Mouse (Mus musculus) intestine, embryonic 14.5 days (tissue): Measurements from ENCODE around the gene Zfpl1. TPM values are rescaled to one million over a fixed set of nuclear protein-coding genes. Genes with fewer than 3 reads are reported as not detected.

Experiments
- ATAC-seq: fragments of 200-750 bp; cut with Nextera tagmentation; replicated peaks from 2 replicates; pipeline ENCODE4 v1.8.0; 2017; ENCODE audit warnings: low read depth, moderate number of reproducible peaks, moderate TSS enrichment, moderate library complexity; ENCODE audit not compliant: low FRiP score, low TSS enrichment
- DNase-seq: peaks from one replicate; pipeline ENCODE4 v3.0.0-alpha.2; 2018; ENCODE audit warnings: low spot score
- H3K27ac ChIP-seq: fragments of 300-500 bp; sonication (generic); 2 replicates; pipeline ENCODE4 v1.5.1; 2014; ENCODE audit warnings: low read depth, mild to moderate bottlenecking, control low read depth
- H3K27me3 ChIP-seq: fragments of 300-500 bp; sonication (generic); replicated peaks from 2 replicates; pipeline ENCODE4 v1.6.1; 2014; ENCODE audit warnings: low read length, control low read depth; ENCODE audit not compliant: control insufficient read depth, insufficient read depth
- H3K36me3 ChIP-seq: fragments of 300-500 bp; sonication (generic); 2 replicates; pipeline ENCODE4 v1.6.1; 2014; ENCODE audit warnings: low read length, control low read depth; ENCODE audit not compliant: control insufficient read depth, insufficient read depth
- H3K4me1 ChIP-seq: fragments of 300-500 bp; sonication (generic); replicated peaks from 2 replicates; pipeline ENCODE4 v1.6.1; 2014; ENCODE audit warnings: low read length, control low read depth, mixed read lengths; ENCODE audit not compliant: control insufficient read depth, insufficient read depth
- H3K4me2 ChIP-seq: fragments of 300-500 bp; sonication (generic); 2 replicates; pipeline ENCODE4 v1.6.1; 2014; ENCODE audit warnings: low read length
- H3K4me3 ChIP-seq: fragments of 300-500 bp; sonication (generic); 2 replicates; pipeline ENCODE4 v1.5.1; 2014; ENCODE audit warnings: low read depth, low read length, control low read depth, mixed read lengths
- H3K9ac ChIP-seq: fragments of 300-500 bp; sonication (generic); 2 replicates; pipeline ENCODE4 v1.6.1; 2014; ENCODE audit warnings: mild to moderate bottlenecking, low read length
- H3K9me3 ChIP-seq: fragments of 300-500 bp; sonication (generic); 2 replicates; pipeline ENCODE4 v1.6.1; 2016; ENCODE audit warnings: low read length, control low read depth; ENCODE audit not compliant: control insufficient read depth
- WGBS: fragments of 180-500 bp; shearing (Covaris S2); extraction: QIAGEN DNeasy Blood & Tissue Kit; methylation state at CpG from one replicate; pipeline ENCODE4 v1.1.7; 2014; 5-methylcytosine and 5-hydroxymethylcytosine counted together
- polyA plus RNA-seq: library from polyadenylated mRNA; unstranded; fragments of >200 nt; fragmentation: Nextera tagmentation; extraction: Ambion mirVana; gene quantifications from 2 replicates; pipeline ENCODE4 v1.2.1, GENCODE M21; 2014

Zfpl1 gene
- polyA plus RNA-seq, 1 experiment from 2014 or later = 70.9 TPM

GRCm38 (mm10) chr19:6057313-6058096 is 27.3 kb downstream of the Zfpl1 start, which contains the start of the genes Mrpl49 and Fau:
Gene Mrpl49, minus strand, starts transcription at chr19:6057785.
Gene Fau, plus strand, starts transcription at chr19:6057844.
- Histone ChIP-seq H3K4me2 (peak within 1 kb of the TSS; percentile 94), H3K4me3 (peak within 1 kb of the TSS; percentile 92), H3K36me3 (peaks cover 56% of the 10 kb centered on the region), H3K4me1 (peaks cover 24% of the 10 kb centered on the region), H3K9ac (peak within 1 kb of the TSS; percentile 90), H3K27ac (peak within 1 kb of the TSS; percentile 74), H3K9me3 (no peaks in the 10 kb centered on the region), H3K27me3 (no peaks in the 10 kb centered on the region)
- WGBS = under 1% methylated on average over 63 of the region's 63 CpGs
- DNase-seq (peak; percentile 97), ATAC-seq (peak; percentile 80)

GRCm38 (mm10) chr19:6056696-6057095 is 28.1 kb downstream of the Zfpl1 start:
- H3K27ac ChIP-seq = no peak overlapping the region
- 58% methylated on average over 4 of the region's 4 CpGs for WGBS
- peaks cover 16% of the 10 kb centered on the region for H3K4me1 ChIP-seq
- H3K9me3 ChIP-seq = no peaks in the 10 kb centered on the region
- peak overlapping the region; percentile 92 for H3K4me3 ChIP-seq
- no peaks in the 10 kb centered on the region for H3K27me3 ChIP-seq
- DNase-seq = no peak
- no peak for ATAC-seq
- H3K9ac ChIP-seq = peak overlapping the region; percentile 71
- peaks cover 64% of the 10 kb centered on the region for H3K36me3 ChIP-seq
- H3K4me2 ChIP-seq = peak overlapping the region; percentile 89

GRCm38 (mm10) chr19:6054296-6054695 is 30.5 kb downstream of the Zfpl1 start:
- H3K4me1 ChIP-seq = peaks cover 16% of the 10 kb centered on the region
- H3K4me2 ChIP-seq = no peak overlapping the region
- H3K9ac ChIP-seq = no peak overlapping the region
- no peak overlapping the region for H3K27ac ChIP-seq
- ATAC-seq (no peak), DNase-seq (no peak)
- peaks cover 81% of the 10 kb centered on the region for H3K36me3 ChIP-seq
- no peaks in the 10 kb centered on the region for H3K27me3 ChIP-seq
- no peak overlapping the region for H3K4me3 ChIP-seq
- 81% methylated on average over 5 of the region's 5 CpGs for WGBS
- H3K9me3 ChIP-seq = no peaks in the 10 kb centered on the region

- Histone ChIP-seq H3K4me2 (no peak overlapping the region), H3K27ac (no peak overlapping the region), H3K27me3 (no peaks in the 10 kb centered on the region), H3K9ac (no peak overlapping the region), H3K4me1 (peaks cover 17% of the 10 kb centered on the region), H3K4me3 (no peak overlapping the region), H3K9me3 (no peaks in the 10 kb centered on the region), H3K36me3 (peaks cover 82% of the 10 kb centered on the region)
- no peak for ATAC-seq
- WGBS = 82% methylated on average over 7 of the region's 7 CpGs
- DNase-seq = no peak
These were observed 32.2 kb downstream of the Zfpl1 start for GRCm38 (mm10) chr19:6052516-6052915.

GRCm38 (mm10) chr19:6048681-6049410 is 35.9 kb downstream of the Zfpl1 start:
- peaks cover 56% of the 10 kb centered on the region for H3K36me3 ChIP-seq
- H3K27me3 ChIP-seq = no peaks in the 10 kb centered on the region
- ATAC-seq (no peak), DNase-seq (no peak)
- no peak overlapping the region for H3K4me3 ChIP-seq
- H3K4me2 ChIP-seq = no peak overlapping the region
- H3K9ac ChIP-seq = no peak overlapping the region
- no peak overlapping the region for H3K27ac ChIP-seq
- WGBS = 89% methylated on average over 11 of the region's 11 CpGs
- H3K4me1 ChIP-seq = peaks cover 15% of the 10 kb centered on the region
- no peaks in the 10 kb centered on the region for H3K9me3 ChIP-seq

- Histone ChIP-seq H3K9ac (peak overlapping the region; percentile 81), H3K27me3 (no peaks in the 10 kb centered on the region), H3K36me3 (peaks cover 45% of the 10 kb centered on the region), H3K4me2 (peak overlapping the region; percentile 97), H3K4me3 (peak overlapping the region; percentile 60), H3K27ac (no peak overlapping the region), H3K9me3 (no peaks in the 10 kb centered on the region), H3K4me1 (peaks cover 15% of the 10 kb centered on the region)
- 76% methylated on average over 8 of the region's 8 CpGs for WGBS
- no peak for ATAC-seq
- DNase-seq = no peak
These were observed 36.9 kb downstream of the Zfpl1 start for GRCm38 (mm10) chr19:6047899-6048166.

GRCm38 (mm10) chr19:6047154-6047898 is 37.4 kb downstream of the Zfpl1 start:
- DNase-seq = peak; percentile 65
- H3K27ac ChIP-seq = peak overlapping the region; percentile 97
- peak overlapping the region; percentile 60 for H3K4me3 ChIP-seq
- ATAC-seq = peak; percentile 7
- WGBS = 3% methylated on average over 44 of the region's 44 CpGs
- peaks cover 15% of the 10 kb centered on the region for H3K4me1 ChIP-seq
- H3K4me2 ChIP-seq = peak overlapping the region; percentile 97
- H3K9ac ChIP-seq = peak overlapping the region; percentile 81
- H3K9me3 ChIP-seq = no peaks in the 10 kb centered on the region
- no peaks in the 10 kb centered on the region for H3K27me3 ChIP-seq
- H3K36me3 ChIP-seq = peaks cover 40% of the 10 kb centered on the region

GRCm38 (mm10) chr19:6046294-6047153 is 38.2 kb downstream of the Zfpl1 start, which contains the start of gene Syvn1:
Gene Syvn1, plus strand, starts transcription at chr19:6046576.
- Histone ChIP-seq H3K9me3 (no peaks in the 10 kb centered on the region), H3K36me3 (peaks cover 32% of the 10 kb centered on the region), H3K4me2 (peak within 1 kb of the TSS; percentile 97), H3K27ac (peak within 1 kb of the TSS; percentile 97), H3K27me3 (no peaks in the 10 kb centered on the region), H3K4me3 (peak within 1 kb of the TSS; percentile 60), H3K9ac (peak within 1 kb of the TSS; percentile 81), H3K4me1 (peaks cover 15% of the 10 kb centered on the region)
- under 1% methylated on average over 65 of the region's 65 CpGs for WGBS
- DNase-seq (peak; percentile 94), ATAC-seq (peak; percentile 88)
